Mouse (Mus musculus) skeletal muscle tissue, adult 2 months (tissue): Measurements from ENCODE around the gene Fam8a1.

Source experiments
- DNase-seq: peaks from one replicate; pipeline ENCODE4 v3.0.0-alpha.2; 2012; ENCODE audit warnings: low read depth, low spot score

Fam8a1 gene

DNA sequence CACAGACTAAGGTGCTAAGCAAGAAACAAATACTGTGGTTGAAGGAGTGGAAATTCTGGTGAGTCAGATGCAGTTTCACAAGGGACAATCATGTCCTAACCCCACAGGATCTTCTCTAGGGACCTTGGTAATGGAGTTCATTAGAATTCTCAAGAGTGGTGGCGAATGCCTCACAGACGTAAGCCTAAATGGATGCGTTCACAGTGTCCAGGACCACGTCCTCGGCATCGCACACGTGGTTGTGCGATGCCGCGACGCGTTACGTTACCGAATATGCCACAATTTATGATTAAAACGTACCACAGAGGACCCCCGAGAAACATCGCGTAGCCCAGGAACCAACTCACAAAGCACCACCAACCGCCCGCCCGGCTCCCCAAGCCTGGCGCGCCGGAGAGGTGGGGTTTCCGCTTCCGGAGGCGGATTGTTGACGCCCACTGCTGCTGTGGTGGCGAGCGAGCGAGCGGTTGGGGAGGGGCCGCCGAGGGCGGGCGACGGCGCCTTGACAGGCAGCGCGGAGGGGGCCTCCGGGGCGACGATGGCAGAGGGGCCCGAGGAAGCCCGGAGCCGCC, at the start of gene Fam8a1:
Fam8a1 (plus strand) TSS at position 475 of the 572 bp plus-strand sequence.
- DNase-seq = peak; percentile 79

DNA sequence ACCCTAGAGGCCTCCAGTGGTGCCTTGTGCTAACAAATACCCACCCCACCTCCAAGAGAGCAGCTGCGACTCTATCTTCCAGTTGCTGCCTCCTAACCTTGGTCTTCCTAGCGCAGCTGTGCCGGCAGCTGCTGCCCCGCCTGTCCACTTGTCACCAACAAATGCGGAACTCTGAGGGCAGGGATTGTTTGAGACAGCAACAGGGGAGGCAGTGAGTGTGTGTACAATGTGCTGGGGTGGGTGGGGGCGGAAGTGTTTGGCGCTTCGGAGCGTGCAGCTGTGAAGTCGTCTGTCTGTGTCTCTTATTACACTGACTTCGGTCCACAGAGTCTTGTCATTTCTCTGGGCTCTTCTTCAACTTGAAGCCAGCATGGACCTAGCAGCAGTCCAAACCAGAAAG, 49.7 kb upstream of the Fam8a1 start:
- peak; percentile 62 for DNase-seq

DNA sequence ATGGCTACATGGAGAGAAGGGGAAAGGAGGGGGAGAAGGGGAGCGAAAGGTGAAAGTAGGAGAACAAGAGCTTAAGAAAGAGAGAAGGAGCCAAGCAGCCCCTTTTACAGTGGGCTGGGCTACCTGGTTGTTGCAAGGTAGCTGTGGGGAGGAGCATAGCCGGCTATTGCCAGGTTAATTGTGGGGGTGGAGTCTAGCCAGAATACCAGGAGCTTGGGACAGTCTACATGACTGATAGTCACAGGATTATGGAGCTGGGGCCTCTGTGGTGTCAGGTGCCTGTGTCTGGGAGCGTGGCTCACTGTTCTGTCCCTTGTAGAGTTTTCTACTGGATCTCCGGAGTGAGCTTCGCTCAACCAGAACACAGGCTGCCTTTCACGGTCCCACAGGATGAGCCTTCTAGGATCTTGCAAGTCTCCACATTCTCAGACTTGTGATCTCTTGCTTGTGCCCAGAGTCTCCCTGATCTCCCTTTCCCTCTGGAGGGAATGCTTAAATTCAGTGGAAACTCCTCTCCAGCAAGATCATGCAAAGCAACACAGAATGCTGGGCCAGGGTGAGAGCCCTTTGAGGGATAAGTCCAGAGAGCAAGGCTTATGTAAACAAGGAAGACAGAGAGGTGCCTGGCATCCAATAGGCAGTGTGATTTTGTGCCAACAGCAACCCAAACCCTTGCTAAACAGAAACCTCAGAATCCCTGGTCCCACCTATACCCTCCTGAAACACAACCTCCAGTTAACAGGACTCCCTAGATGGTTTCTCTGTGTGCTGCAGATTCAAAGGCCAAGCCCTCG, 48.2 kb upstream of the Fam8a1 start:
- no peak for DNase-seq

- DNase-seq = no peak
Observed at GRCm38 (mm10) chr13:46626608-46627007, 42.7 kb upstream of the Fam8a1 start.

DNA sequence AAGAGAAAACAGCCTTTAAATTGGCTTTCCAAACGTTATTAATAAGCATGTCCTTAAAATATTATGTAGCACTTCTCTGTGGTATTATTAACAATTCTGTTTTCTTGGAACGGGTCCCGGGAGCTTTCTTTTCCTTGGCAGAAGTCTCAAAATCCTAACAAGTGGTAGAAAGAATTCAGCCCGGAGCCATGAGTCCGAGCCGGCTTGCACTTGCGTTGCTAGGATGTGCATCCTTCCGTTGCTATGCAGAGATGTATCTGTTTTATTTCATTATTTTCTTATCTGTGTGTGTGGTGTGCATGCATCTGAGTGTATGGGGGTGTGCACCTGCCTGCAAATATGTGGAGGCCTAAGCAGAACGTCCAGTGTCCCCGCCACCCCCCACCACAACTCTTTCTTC, 41.5 kb upstream of the Fam8a1 start:
- no peak for DNase-seq

- peak; percentile 36 for DNase-seq
Observed at GRCm38 (mm10) chr13:46629391-46629790, 39.9 kb upstream of the Fam8a1 start.

DNA sequence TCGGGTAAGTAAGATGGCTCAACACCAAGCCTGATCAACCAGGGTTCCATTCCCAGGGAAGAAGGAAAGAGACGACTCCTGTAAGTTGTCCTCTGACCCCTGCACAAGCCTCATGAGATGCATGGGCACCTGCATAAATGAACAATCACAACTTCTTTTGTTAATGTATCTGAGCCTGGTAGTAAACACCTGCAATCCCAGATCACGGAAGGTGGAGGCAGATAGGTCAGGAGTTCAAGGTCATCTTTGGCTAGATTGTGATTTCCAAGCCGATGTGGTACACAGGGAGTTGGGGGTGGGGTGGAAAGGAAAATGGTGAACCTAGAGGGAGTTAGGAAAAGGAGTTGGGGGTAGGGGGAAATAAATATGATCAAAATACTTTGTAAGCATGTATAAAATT, 36.5 kb upstream of the Fam8a1 start:
- DNase-seq = no peak

- DNase-seq = no peak
Observed at GRCm38 (mm10) chr13:46633320-46634132, 35.8 kb upstream of the Fam8a1 start.

GRCm38 (mm10) chr13:46634133-46634488, 35.2 kb upstream of the Fam8a1 start:
- no peak for DNase-seq

- no peak for DNase-seq
Observed at GRCm38 (mm10) chr13:46640608-46641468, 28.5 kb upstream of the Fam8a1 start.

- no peak for DNase-seq
Observed at GRCm38 (mm10) chr13:46642318-46642717, 27.0 kb upstream of the Fam8a1 start.

- no peak for DNase-seq
Observed at GRCm38 (mm10) chr13:46644175-46644574, 25.1 kb upstream of the Fam8a1 start.

DNA sequence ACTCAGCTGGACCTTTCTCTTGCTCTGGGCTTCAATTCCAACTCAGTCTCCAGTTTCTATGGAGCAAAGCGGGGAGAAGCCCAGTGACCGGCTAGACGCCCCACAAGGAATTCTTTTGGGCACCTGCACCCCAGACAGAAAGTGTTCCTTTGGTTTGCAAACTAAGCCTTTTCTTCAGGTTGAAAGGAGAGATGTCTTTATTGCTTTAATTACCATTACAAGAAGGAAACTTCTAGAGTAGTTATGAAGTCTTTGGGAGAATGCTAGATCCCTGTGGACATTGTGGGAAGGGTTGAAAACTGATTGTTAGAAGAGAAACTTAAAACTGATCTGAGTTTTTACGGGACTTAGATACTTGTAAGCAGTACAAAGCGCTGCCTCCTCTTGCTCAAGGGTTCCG, 23.8 kb upstream of the Fam8a1 start:
- no peak for DNase-seq

GRCm38 (mm10) chr13:46651853-46652252, 17.5 kb upstream of the Fam8a1 start:
- DNase-seq = no peak

DNA sequence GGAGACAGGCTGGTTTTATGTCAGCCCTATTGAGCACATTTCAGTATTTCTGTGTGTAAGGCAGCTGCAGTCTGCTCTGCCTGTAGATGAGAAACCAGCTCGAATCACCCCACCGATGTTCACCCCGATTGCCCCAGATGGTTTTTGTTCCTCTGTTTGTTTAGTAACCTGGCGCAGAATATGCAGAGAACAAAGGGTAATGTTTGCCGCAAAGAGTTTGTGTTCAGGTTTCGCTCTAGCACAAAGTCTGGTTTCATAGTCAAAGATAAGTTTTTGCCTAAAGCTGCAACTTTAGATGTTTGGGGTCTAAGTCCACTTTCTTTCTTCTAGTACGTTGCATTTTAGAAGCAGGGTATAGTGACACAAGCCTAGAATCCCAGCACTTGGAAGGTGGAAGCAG, 16.7 kb upstream of the Fam8a1 start:
- DNase-seq = no peak

GRCm38 (mm10) chr13:46653671-46654070, 15.7 kb upstream of the Fam8a1 start:
- no peak for DNase-seq

GRCm38 (mm10) chr13:46654566-46654965, 14.8 kb upstream of the Fam8a1 start:
- no peak for DNase-seq

DNA sequence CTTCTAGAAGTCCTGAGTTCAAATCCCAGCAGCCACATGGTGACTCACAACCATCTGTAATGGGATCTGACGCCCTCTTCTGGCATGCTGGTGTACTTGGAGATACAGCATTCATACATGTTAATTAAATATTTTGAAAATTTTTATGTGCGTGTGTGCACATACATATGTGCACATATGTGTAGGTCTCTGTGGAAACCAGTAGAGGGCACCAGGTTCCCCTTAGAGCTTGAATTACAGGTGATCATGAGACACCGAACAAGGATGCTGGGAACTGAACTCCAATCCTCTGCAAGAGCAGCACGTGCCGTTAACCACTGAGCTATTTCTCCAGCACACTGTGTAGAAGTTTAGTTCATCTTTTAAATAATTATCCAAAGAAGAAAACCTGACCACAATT, 10.1 kb upstream of the Fam8a1 start:
- DNase-seq = no peak

- peak; percentile 38 for DNase-seq
Observed at GRCm38 (mm10) chr13:46663461-46663964, 5.8 kb upstream of the Fam8a1 start.

DNA sequence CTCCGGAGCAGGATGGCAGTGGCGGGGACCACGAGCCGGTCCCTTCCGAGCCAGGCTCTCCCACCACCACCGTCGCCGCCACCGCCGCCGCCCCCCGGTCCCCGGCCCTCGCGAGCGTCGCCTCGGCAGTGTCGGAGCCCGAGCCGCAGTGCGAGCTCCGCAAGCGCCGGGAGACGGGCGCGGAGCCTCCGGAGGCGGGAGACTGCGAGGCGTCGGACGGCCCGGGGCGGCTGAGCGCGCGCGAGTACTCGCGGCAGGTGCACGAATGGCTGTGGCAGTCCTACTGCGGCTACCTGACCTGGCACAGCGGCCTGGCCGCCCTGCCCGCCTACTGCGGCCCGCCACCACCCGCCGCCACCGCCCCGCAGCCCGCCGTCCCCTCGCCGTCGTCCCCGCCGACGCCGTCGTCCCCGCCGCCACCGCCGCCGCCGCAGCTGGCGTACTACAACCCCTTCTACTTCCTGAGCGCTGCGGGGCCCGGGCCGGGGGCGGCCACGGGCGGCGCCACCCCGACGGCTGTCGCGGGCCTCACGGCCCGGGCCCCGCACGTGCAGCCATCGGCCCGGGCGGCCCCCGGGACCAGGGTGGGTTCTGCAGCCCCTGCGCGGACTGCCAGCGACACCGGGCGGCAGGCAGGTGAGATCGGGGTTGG, 424 bp downstream of the Fam8a1 start:
- DNase-seq = no peak

- DNase-seq = no peak
Observed at GRCm38 (mm10) chr13:46670514-46670913, 1.2 kb downstream of the Fam8a1 start.
